Mouse (Mus musculus) small intestine, adult 10 weeks (tissue): Measurements from ENCODE around the gene Coro2b. TPM values are rescaled to one million over a fixed set of nuclear protein-coding genes. Genes with fewer than 3 reads are reported as not detected.

Experiments
- polyA plus RNA-seq: library from polyadenylated mRNA; stranded (reverse); fragments of 350-450 nt; fragmentation: Illumina TruSeq; extraction: RNeasy Lipid Tissue Mini Kit (QIAGEN cat#74804); gene quantifications from one replicate; pipeline ENCODE4 v1.2.3, GENCODE M21; 2014; ENCODE audit warnings: low replicate concordance

Coro2b gene
- 1.4 TPM for polyA plus RNA-seq

DNA sequence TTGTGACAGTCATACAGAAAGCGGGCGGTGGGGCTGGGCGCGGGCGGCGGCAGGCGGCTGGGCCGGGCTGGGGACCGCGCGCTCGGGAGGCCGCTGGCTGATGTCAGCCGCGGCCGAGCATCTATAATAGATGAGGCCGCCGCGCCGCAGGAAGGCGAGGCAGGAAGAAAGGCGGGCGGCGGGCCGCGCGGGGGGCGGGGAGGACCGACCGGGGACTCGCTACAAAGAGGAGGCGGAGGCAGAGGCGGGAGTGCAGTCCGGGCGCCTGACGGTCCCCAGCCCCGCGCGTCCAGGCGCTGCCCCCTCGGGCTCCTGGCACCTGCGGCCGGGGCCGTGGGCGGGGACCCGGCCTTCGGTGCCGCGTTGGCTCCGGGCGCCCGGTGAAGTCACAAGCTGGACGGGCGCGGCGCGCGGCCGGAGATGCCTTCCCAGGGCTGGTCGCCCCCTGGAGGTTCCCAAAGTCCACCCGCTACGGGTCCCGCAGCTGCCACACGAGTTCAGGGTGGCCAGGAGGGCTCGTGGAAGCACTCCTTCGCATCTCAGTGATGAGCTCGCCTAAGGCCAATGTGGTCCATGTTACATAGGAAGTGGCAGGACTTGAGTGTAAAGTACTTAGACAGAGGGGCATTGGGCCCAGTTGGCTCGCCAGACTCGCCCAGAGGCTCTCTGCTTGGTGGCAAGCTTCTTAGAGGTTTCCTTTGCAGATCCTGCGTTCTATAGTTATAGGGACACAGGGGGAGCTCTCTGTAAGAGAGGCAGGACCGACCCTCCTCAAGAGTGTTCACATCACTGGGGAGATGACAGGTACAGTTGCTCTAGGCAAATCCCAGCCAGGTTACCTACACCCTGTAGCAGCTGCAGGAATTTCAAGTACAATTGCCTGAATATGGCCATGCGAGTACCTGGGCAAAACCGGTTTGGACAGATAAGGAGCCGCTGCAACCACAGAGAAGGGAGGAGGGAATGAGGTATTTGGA is at the start of gene Coro2b:
Gene Coro2b (minus strand): TSS at position 390 of the 977 bp plus-strand sequence.

Other genes starting within 250 kb of the Coro2b start
- gene Anp32a, start 195.8 kb downstream of the Coro2b start, polyA plus RNA-seq, result 701 TPM
- not detected for gene Itga11, start 140.8 kb upstream of the Coro2b start, polyA plus RNA-seq